Comparison of ENCODE assay signal across 13 mouse cellular contexts in the genomic region with DNA sequence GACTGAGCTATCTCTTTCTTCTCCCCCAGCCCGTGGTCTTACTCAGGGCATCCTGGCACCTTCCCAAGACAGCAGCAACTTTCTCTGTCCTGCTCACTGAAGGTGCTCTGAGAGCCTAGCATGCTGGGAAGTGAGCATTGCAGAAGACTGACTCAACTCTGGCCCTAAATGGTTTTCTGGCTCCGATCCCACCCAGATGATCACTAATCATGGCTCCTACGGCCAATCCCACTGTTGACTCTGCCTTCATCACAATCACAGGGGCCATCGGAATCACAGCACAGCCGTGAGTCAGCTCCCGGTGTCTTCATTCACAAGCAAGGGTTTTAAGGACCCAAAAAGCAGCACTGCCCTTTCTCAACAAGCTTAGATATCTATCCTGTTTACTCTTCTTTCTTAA. TPM values are rescaled to one million over a fixed set of nuclear protein-coding genes. Genes with fewer than 3 reads are reported as not detected.
A peak's percentile ranks its signal among the peaks of the same experiment; 100 is the strongest.
DNase-seq lines count a peak whose midpoint lies in the region; ATAC-seq lines count a peak whose summit lies in the region.
"Had no signal": no experiment of that assay in that cellular context is flagged by ENCODE, and none has a peak within 500 bp of the region (broad histone marks: within the 10 kb centered on the region; RNA-seq: fewer than 3 reads in every experiment).

No protein-coding gene starts in this region.

- DNase-seq in heart, postnatal 36 days = no peak
- DNase-seq in 3T3-L1 (ENCODE audit: low read depth, low spot score) (peak; percentile 96), R1 (ENCODE audit: low read depth, low spot score) (peak; percentile 21)
- DNase-seq in layer of hippocampus, adult 9-11 months = no peak
- DNase-seq: cerebellum, adult 8-10 months; kidney, postnatal 36 days; left cerebral cortex, postnatal 4 days had no signal

- peak overlapping the region; percentile 20; the same call in 1 of the 2 replicates for H3K9ac ChIP-seq in heart, embryonic 12.5 days
- no peak overlapping the region for H3K9ac ChIP-seq in heart, embryonic 14.5 days (ENCODE audit: low read length)
- H3K9ac ChIP-seq: embryonic facial prominence, embryonic 15.5 days had no signal

- H3K9me3 ChIP-seq in heart, embryonic 12.5 days (replicated peaks) = no peaks in the 10 kb centered on the region
- no peaks in the 10 kb centered on the region for H3K9me3 ChIP-seq in heart, embryonic 14.5 days (ENCODE audit: control insufficient read depth, low read length)
- H3K9me3 ChIP-seq: embryonic facial prominence, embryonic 15.5 days had no signal

- WGBS in heart, embryonic 12.5 days = 46% methylated on average over 6 of the region's 6 CpGs
- 30% methylated on average over 6 of the region's 6 CpGs for WGBS in heart, embryonic 14.5 days

- peaks cover 70% of the 10 kb centered on the region for H3K4me1 ChIP-seq in heart, embryonic 12.5 days (replicated peaks)
- peaks cover 29 to 36% of the 10 kb centered on the region in 2 experiments for H3K4me1 ChIP-seq in heart, embryonic 14.5 days (ENCODE audit: control insufficient read depth in 2 of 2, insufficient read depth in 2 of 2, low read length in 2 of 2)

- H3K36me3 ChIP-seq in heart, embryonic 12.5 days = no peaks in the 10 kb centered on the region
- no peaks in the 10 kb centered on the region for H3K36me3 ChIP-seq in heart, embryonic 14.5 days (ENCODE audit: control insufficient read depth, insufficient read depth, low read length)
- H3K36me3 ChIP-seq: embryonic facial prominence, embryonic 15.5 days had no signal

- H3K27me3 ChIP-seq in heart, embryonic 12.5 days (replicated peaks) = no peaks in the 10 kb centered on the region
- H3K27me3 ChIP-seq in heart, embryonic 14.5 days (ENCODE audit: control insufficient read depth, insufficient read depth, low read length) = no peaks in the 10 kb centered on the region
- H3K27me3 ChIP-seq: embryonic facial prominence, embryonic 15.5 days had no signal

- no peak overlapping the region for H3K4me3 ChIP-seq in heart, embryonic 12.5 days
- no peak overlapping the region for H3K4me3 ChIP-seq in heart, embryonic 14.5 days (ENCODE audit: control insufficient read depth in 1 of 2, insufficient read depth in 1 of 2, low read depth in 1 of 2, low read length in 2 of 2)
- H3K4me3 ChIP-seq: embryonic facial prominence, embryonic 15.5 days had no signal

- intact Hi-C loops in heart, postnatal 36 days (cut with DNase I) = loop anchor here (2.0 kb wide), 1 partner anchor 38 kb away; no protein-coding TSS in a partner anchor

- no peak for ATAC-seq in heart, embryonic 12.5 days (ENCODE audit: insufficient number of reproducible peaks, low FRiP score)
- ATAC-seq in heart, embryonic 14.5 days (ENCODE audit: insufficient number of reproducible peaks, insufficient read depth, low FRiP score, low read depth) = no peak
- ATAC-seq in erythroblast, adult 5-6 weeks (replicated peaks; ENCODE audit: low FRiP score, poor library complexity, severe bottlenecking) = no peak
- ATAC-seq: hindbrain, embryonic 16.5 days had no signal

- peak overlapping the region; percentile 3; the same call in 1 of the 2 replicates for H3K4me2 ChIP-seq in heart, embryonic 12.5 days
- 0 out of 2 replicates have a peak overlapping the region, but pooled peaks have one; percentile 5 for H3K4me2 ChIP-seq in heart, embryonic 14.5 days (ENCODE audit: low read length)
- H3K4me2 ChIP-seq: embryonic facial prominence, embryonic 15.5 days had no signal

- H3K27ac ChIP-seq in heart, embryonic 12.5 days (ENCODE audit: poor library complexity, severe bottlenecking) = peak overlapping the region; percentile 31; the same call in 1 of the 2 replicates
- no peak overlapping the region; a peak in 1 of 4 replicates for H3K27ac ChIP-seq in heart, embryonic 14.5 days (replicated peaks in 1 of 2; ENCODE audit: control insufficient read depth in 1 of 2, insufficient read depth in 1 of 2, low read depth in 2 of 2, low read length in 2 of 2)
- H3K27ac ChIP-seq: embryonic facial prominence, embryonic 15.5 days; macrophage had no signal

RNA-seq across cellular contexts. Expression of a gene that starts 58.6 kb away (rescaled TPM):
- polyA plus RNA-seq in heart, embryonic 12.5 days (2016; fragmentation: Nextera tagmentation; extraction: Ambion mirVana) = 9.9 and 13.2 TPM in 2 replicates
- total RNA-seq in heart, postnatal 36 days (2021) = 10 to 100 TPM; 14.3 to 16.6 TPM
- polyA plus RNA-seq in heart, embryonic 14.5 days (2014; fragmentation: Nextera tagmentation; extraction: Ambion mirVana) = 7.6 and 7.9 TPM in 2 replicates
- not detected in 2 replicates for total RNA-seq in erythroblast, adult 5-6 weeks (2015; ENCODE audit: low replicate concordance)
- not detected in 2 replicates for total RNA-seq in erythroblast, adult 5-6 weeks (2017; ENCODE audit: low replicate concordance)

Comparison
In these comparisons a context has a peak if more than half of its experiments do, and no peak if none do; other contexts are left out.
1. DNase-seq: peak in 3T3-L1 (single experiment) and R1 (single experiment); none in heart, postnatal 36 days (0 of 2) and layer of hippocampus, adult 9-11 months (single experiment).
2. RNA of a gene that starts 58.6 kb away (total RNA-seq): 14.3 to 16.6 TPM in heart, postnatal 36 days; not detected in erythroblast, adult 5-6 weeks; every median in the first group is over 10 times any median in the second.